Mouse (Mus musculus): ENCODE data around the gene Zfp941. TPM values are rescaled to one million over a fixed set of nuclear protein-coding genes. Genes with fewer than 3 reads are reported as not detected.
"Not testable (repeated sequence)": the region's sequence is repeated elsewhere in the genome, so short reads cannot be mapped to it uniquely, and the experiment has no call there.

The Zfp941 gene
- polyA plus RNA-seq, 3 experiments from 2014 or later, result 0.40 TPM; not detected in 1

- no peak for ATAC-seq
These were observed 41.4 kb downstream of the Zfp941 start for GRCm38 (mm10) chr7:140780548-140780947.

DNA sequence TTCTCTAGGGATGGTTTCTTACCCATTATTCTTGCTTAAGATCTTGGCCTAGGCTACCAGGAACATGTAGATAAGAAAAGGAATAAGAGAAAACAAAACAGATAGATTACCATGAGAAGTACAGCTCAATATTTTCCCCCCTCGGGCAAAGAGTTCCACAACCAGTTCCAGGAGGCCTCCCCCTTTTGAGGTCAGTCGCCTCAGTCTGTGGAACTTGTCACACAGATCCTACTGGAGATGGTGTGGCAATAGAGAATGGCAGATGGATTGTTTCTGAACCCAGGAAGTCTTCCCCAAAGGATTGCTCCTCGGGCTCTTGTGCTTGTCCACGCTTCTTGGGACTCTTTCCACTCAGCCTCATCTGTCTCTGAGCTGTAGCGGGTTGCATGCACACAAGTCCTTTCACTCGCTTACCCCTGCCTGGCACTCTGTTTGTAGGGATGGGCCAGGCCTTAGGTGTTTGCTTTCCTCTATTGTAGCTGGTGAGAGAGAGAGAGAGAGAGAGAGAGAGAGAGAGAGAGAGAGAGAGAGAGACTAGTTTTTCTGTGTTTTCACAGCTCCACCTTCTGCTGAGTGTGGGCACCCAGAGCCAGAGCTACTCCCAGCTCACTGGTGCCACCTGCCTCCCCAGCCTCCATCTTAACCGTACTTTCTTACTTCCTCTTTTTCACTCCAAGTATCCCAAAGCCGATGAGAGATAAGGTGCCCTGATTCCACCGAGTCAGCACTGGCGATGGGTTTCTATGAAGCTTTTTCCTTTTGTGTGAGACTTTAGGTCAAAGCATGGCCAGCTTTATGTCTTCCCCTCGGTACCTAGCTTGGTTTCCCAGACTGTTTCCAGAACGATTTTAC is 55.9 kb downstream of the Zfp941 start:
- no peak for ATAC-seq

GRCm38 (mm10) chr7:140765391-140765790 is 56.6 kb downstream of the Zfp941 start:
- not testable (repeated sequence) for ATAC-seq

- no peak for ATAC-seq
These were observed 58.4 kb downstream of the Zfp941 start, which contains the start of gene Cyp2e1 for GRCm38 (mm10) chr7:140763447-140764020. Cyp2e1 (plus strand) TSS chr7:140763739.

DNA sequence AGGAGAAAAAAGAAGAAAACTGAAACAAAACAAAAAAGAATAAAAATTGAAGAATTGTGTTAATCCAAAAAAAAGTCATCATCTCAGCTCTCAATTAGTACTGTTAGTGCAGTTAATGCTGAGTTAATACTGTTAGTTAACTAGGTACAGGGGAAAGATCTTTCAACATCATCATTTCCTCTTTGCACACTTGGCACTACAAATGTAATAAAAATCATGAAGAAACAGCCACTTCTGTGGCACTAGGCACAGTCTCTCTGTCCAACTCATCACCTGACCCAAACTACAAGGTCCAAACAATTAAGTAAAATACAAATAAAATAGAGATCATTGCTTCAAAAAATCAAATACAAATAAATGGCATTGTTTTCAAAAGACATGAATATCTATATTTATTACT is 61.3 kb downstream of the Zfp941 start:
- no peak for ATAC-seq

Other genes with a start within 250 kb of the Zfp941 start
- gene Olfr46, start 220.9 kb downstream of the Zfp941 start, polyA plus RNA-seq (2017; shearing (Covaris generic)), result under 1 TPM in 1 of 3 experiments, not detected in 2; 0.08 TPM
- not detected for gene Olfr61, start 193.2 kb downstream of the Zfp941 start, polyA plus RNA-seq (2017; shearing (Covaris generic))
- not detected for gene Olfr53, start 175.7 kb downstream of the Zfp941 start, polyA plus RNA-seq (2017; shearing (Covaris generic))
- gene Olfr539, start 162.2 kb downstream of the Zfp941 start, polyA plus RNA-seq (2017; shearing (Covaris generic)), result under 1 TPM in 1 of 3 experiments, not detected in 2; 0.05 TPM
- gene Olfr45, start 140.2 kb downstream of the Zfp941 start, polyA plus RNA-seq (2017; shearing (Covaris generic)), result under 1 TPM in 1 of 3 experiments, not detected in 2; 0.05 TPM
- not detected for gene Olfr541, start 124.9 kb downstream of the Zfp941 start, polyA plus RNA-seq (2017; shearing (Covaris generic))
- not detected for gene Cyp2e1, start 58.4 kb downstream of the Zfp941 start, polyA plus RNA-seq (2017; shearing (Covaris generic))
- not detected for gene Syce1, start 34.3 kb downstream of the Zfp941 start, polyA plus RNA-seq (2017; shearing (Covaris generic))
- not detected for gene Urah, start 12.8 kb upstream of the Zfp941 start, polyA plus RNA-seq (2017; shearing (Covaris generic))
- not detected for gene Scgb1c1, start 23.4 kb upstream of the Zfp941 start, polyA plus RNA-seq (2017; shearing (Covaris generic))
- gene Odf3, start 25.6 kb upstream of the Zfp941 start, polyA plus RNA-seq (2017; shearing (Covaris generic)), result not detected
- not detected for gene Gm45785, start 34.2 kb upstream of the Zfp941 start, polyA plus RNA-seq (2017; shearing (Covaris generic))
- gene Ric8a, start 34.8 kb upstream of the Zfp941 start, polyA plus RNA-seq (2017; shearing (Covaris generic)), result 10 to 100 TPM; 57.0 to 69.1 (median 66.3) TPM
- 10 to 100 TPM; 43.0 to 59.7 (median 53.0) TPM for gene Bet1l, start 35.4 kb upstream of the Zfp941 start, polyA plus RNA-seq (2017; shearing (Covaris generic))
- gene Psmd13, start 59.8 kb upstream of the Zfp941 start, polyA plus RNA-seq (2017; shearing (Covaris generic)), result 100 to 1,000 TPM in 2 of 3 experiments, 10 to 100 TPM in 1; 98.5 to 206 (median 105) TPM
- gene Sirt3, start 60.1 kb upstream of the Zfp941 start, polyA plus RNA-seq (2017; shearing (Covaris generic)), result 10 to 100 TPM in 2 of 3 experiments, 1 to 10 TPM in 1; 9.1 to 10.8 (median 10.6) TPM
- gene Cox8b, start 78.3 kb upstream of the Zfp941 start, polyA plus RNA-seq (2017; shearing (Covaris generic)), result not detected
- not detected for gene Nlrp6, start 98.7 kb upstream of the Zfp941 start, polyA plus RNA-seq (2017; shearing (Covaris generic))
- 10 to 100 TPM; 16.6 to 22.5 (median 18.2) TPM for gene Pgghg, start 119.2 kb upstream of the Zfp941 start, polyA plus RNA-seq (2017; shearing (Covaris generic))
- under 1 TPM in 1 of 3 experiments, not detected in 2; 0.46 TPM for gene Ifitm5, start 128.1 kb upstream of the Zfp941 start, polyA plus RNA-seq (2017; shearing (Covaris generic))
- not detected for gene Gm45717, start 133.8 kb upstream of the Zfp941 start, polyA plus RNA-seq (2017; shearing (Covaris generic))
- 10 to 100 TPM; 60.0 to 93.0 (median 74.2) TPM for gene Ifitm2, start 133.8 kb upstream of the Zfp941 start, polyA plus RNA-seq (2017; shearing (Covaris generic))
- 1 to 10 TPM in 1 of 3 experiments, under 1 TPM in 1, not detected in 1; 0.54 to 6.6 TPM for gene Ifitm1, start 145.0 kb upstream of the Zfp941 start, polyA plus RNA-seq (2017; shearing (Covaris generic))
- gene Ifitm3, start 188.6 kb upstream of the Zfp941 start, polyA plus RNA-seq (2017; shearing (Covaris generic)), result 10 to 100 TPM in 1 of 3 experiments, 1 to 10 TPM in 2; 2.7 to 11.2 (median 3.0) TPM
- gene Ifitm6, start 195.7 kb upstream of the Zfp941 start, polyA plus RNA-seq (2017; shearing (Covaris generic)), result under 1 TPM in 1 of 3 experiments, not detected in 2; 0.94 TPM
- not detected for gene Gm17387, start 207.0 kb upstream of the Zfp941 start, polyA plus RNA-seq (2017; shearing (Covaris generic))
- gene B4galnt4, start 238.9 kb upstream of the Zfp941 start, polyA plus RNA-seq (2017; shearing (Covaris generic)), result 10 to 100 TPM; 11.1 to 13.1 (median 12.5) TPM

All from inflammation-experienced regulatory T-cells, adult 6 months (primary cell).